Mouse (Mus musculus) spleen, postnatal 10 days (tissue): Measurements from ENCODE around the gene Map1lc3b.

ENCODE experiments used
- DNase-seq, 2 experiments: peaks; one replicate each; pipeline ENCODE4 v3.0.0; 2021 to 2022; ENCODE audit warnings: low spot score in 2 of 2

Map1lc3b gene

GRCm38 (mm10) chr8:121607661-121608060 is 17.5 kb downstream of the Map1lc3b start:
- DNase-seq = no peak

GRCm38 (mm10) chr8:121609251-121609650 is 19.1 kb downstream of the Map1lc3b start:
- no peak for DNase-seq

GRCm38 (mm10) chr8:121609916-121610315 is 19.8 kb downstream of the Map1lc3b start:
- DNase-seq = no peak

- DNase-seq = no peak
Measured at GRCm38 (mm10) chr8:121613419-121613818, 23.3 kb downstream of the Map1lc3b start.

GRCm38 (mm10) chr8:121619401-121619995 is 29.3 kb downstream of the Map1lc3b start:
- no peak for DNase-seq

GRCm38 (mm10) chr8:121620801-121621516 is 30.8 kb downstream of the Map1lc3b start:
- peak in 1 of 2 experiments; percentile 23 for DNase-seq

GRCm38 (mm10) chr8:121621879-121622278 is 31.7 kb downstream of the Map1lc3b start:
- DNase-seq = no peak

- no peak for DNase-seq
Measured at GRCm38 (mm10) chr8:121623043-121623442, 32.9 kb downstream of the Map1lc3b start.

GRCm38 (mm10) chr8:121628681-121629080 is 38.5 kb downstream of the Map1lc3b start:
- DNase-seq = no peak

GRCm38 (mm10) chr8:121631645-121632071 is 41.5 kb downstream of the Map1lc3b start:
- DNase-seq = no peak

GRCm38 (mm10) chr8:121632401-121632800 is 42.2 kb downstream of the Map1lc3b start:
- DNase-seq = no peak

GRCm38 (mm10) chr8:121635534-121635933 is 45.4 kb downstream of the Map1lc3b start:
- DNase-seq = no peak

- DNase-seq = no peak
Measured at GRCm38 (mm10) chr8:121636180-121636579, 46.0 kb downstream of the Map1lc3b start.

GRCm38 (mm10) chr8:121642804-121643203 is 52.6 kb downstream of the Map1lc3b start:
- DNase-seq = no peak

- DNase-seq = no peak
Measured at GRCm38 (mm10) chr8:121643384-121643783, 53.2 kb downstream of the Map1lc3b start.

GRCm38 (mm10) chr8:121647511-121648215 is 57.5 kb downstream of the Map1lc3b start:
- DNase-seq = no peak
